Mouse (Mus musculus) lung, embryonic 16.5 days (tissue): ENCODE measurements around the gene Papln. TPM values are rescaled to one million over a fixed set of nuclear protein-coding genes. Genes with fewer than 3 reads are reported as not detected.

Source experiments
- ATAC-seq: fragments of 200-750 bp; cut with Nextera tagmentation; 2 replicates; pipeline ENCODE4 v1.8.0; 2017; ENCODE audit warnings: low read depth, mild to moderate bottlenecking, moderate library complexity
- H3K27ac ChIP-seq: fragments of 300-500 bp; sonication (generic); 2 replicates; pipeline ENCODE4 v1.5.1; 2014; ENCODE audit warnings: mild to moderate bottlenecking, control low read depth, low read length
- H3K27me3 ChIP-seq: fragments of 300-500 bp; sonication (generic); 2 replicates; pipeline ENCODE4 v1.6.1; 2014; ENCODE audit warnings: low read depth, low read length, mixed read lengths; ENCODE audit not compliant: control insufficient read depth, insufficient read depth
- H3K36me3 ChIP-seq: fragments of 300-500 bp; sonication (generic); 2 replicates; pipeline ENCODE4 v1.6.1; 2014; ENCODE audit warnings: low read length; ENCODE audit not compliant: control insufficient read depth, insufficient read depth
- H3K4me1 ChIP-seq: fragments of 300-500 bp; sonication (generic); replicated peaks from 2 replicates; pipeline ENCODE4 v1.6.1; 2014; ENCODE audit warnings: low read length, mixed read lengths; ENCODE audit not compliant: control insufficient read depth, insufficient read depth
- H3K4me2 ChIP-seq: fragments of 300-500 bp; sonication (generic); 2 replicates; pipeline ENCODE4 v1.6.1; 2014; ENCODE audit warnings: low read depth, low read length, control low read depth
- H3K4me3 ChIP-seq: fragments of 300-500 bp; sonication (generic); 2 replicates; pipeline ENCODE4 v1.5.1; 2014; ENCODE audit warnings: mild to moderate bottlenecking, low read length, control low read depth
- H3K9ac ChIP-seq: fragments of 300-500 bp; sonication (generic); 2 replicates; pipeline ENCODE4 v1.6.1; 2014; ENCODE audit warnings: low read length, control low read depth
- H3K9me3 ChIP-seq: fragments of 300-500 bp; sonication (generic); 2 replicates; pipeline ENCODE4 v1.6.1; 2016; ENCODE audit warnings: low read length; ENCODE audit not compliant: control insufficient read depth
- WGBS: fragments of 180-500 bp; shearing (Covaris S2); extraction: QIAGEN DNeasy Blood & Tissue Kit; methylation state at CpG from one replicate; pipeline ENCODE4 v1.1.7; 2014; 5-methylcytosine and 5-hydroxymethylcytosine counted together
- polyA plus RNA-seq: library from polyadenylated mRNA; unstranded; fragments of >200 nt; fragmentation: Nextera tagmentation; extraction: Ambion mirVana; gene quantifications from 2 replicates; pipeline ENCODE4 v1.2.1, GENCODE M21; 2015

The Papln gene
- polyA plus RNA-seq, 1 experiment from 2014 or later: 1.3 TPM

- H3K9me3 ChIP-seq: no peaks in the 10 kb centered on the region
- peak; percentile 32 for ATAC-seq
- peak overlapping the region; percentile 67 for H3K4me2 ChIP-seq
- no peaks in the 10 kb centered on the region for H3K27me3 ChIP-seq
- peaks cover 19% of the 10 kb centered on the region for H3K4me1 ChIP-seq
- H3K4me3 ChIP-seq: peak overlapping the region; percentile 41
- no peak overlapping the region for H3K27ac ChIP-seq
- peak overlapping the region; percentile 32 for H3K9ac ChIP-seq
- WGBS: 2% methylated on average over 14 of the region's 14 CpGs
- H3K36me3 ChIP-seq: no peaks in the 10 kb centered on the region
Measured at GRCm38 (mm10) chr12:83764044-83764365, 571 bp downstream of the Papln start.

DNA sequence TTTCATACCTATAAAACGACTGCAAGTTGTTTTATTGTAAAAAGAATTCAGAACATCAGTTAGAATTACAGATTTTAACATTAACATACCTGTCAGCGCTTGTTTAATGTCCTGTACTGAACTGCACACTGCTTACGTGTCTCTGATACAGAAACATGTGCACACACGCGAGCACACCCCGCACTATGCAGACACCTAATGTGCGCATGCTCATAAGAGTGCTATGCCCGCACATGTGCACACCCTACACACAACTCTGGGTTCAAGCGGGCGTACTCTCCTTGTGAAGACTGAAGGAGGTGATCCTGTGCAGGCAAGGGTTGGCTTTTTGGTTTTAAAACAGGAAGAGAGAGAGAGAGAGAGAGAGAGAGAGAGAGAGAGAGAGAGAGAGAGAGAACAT, 1.1 kb downstream of the Papln start:
- ATAC-seq: no peak
- whole genome bisulfite sequencing: 68% methylated on average over 10 of the region's 10 CpGs
- H3K4me2 ChIP-seq: peak overlapping the region; percentile 67

DNA sequence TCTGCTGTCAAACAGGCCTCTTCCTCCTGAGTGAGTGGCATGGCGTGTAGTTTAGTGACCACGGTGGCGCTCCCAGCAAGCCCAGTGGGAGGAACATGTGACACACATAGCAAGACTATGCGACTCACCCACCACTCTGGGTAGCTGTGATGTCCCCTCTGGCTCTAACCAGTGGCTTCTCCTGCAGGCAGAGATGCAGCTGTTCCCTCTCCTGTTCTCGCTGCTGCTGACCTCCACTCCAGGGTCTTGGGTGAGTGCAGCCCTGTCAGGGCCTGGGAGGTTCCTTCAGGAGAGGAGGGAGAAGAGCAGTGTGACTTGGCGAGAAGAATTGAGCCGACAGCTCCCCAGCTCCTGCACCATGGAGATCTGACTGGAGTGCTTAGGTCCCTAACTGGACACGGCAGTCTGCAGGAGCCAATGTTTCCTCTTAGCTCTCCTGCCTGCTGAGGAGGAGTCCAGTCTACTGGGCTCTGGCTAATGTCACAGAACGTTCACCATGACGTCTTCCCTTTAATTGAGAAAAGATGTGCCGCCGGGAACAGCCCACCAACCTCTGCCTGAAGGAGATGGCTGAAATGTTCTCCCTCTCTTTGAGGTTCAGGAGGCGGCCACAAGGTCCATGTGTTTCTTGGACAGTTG, 2.6 kb downstream of the Papln start:
- H3K9ac ChIP-seq: no peak overlapping the region
- 76% methylated on average over 13 of the region's 13 CpGs for WGBS
- H3K9me3 ChIP-seq: no peaks in the 10 kb centered on the region
- H3K4me1 ChIP-seq: peaks cover 32% of the 10 kb centered on the region
- H3K36me3 ChIP-seq: no peaks in the 10 kb centered on the region
- no peak overlapping the region for H3K4me3 ChIP-seq
- no peaks in the 10 kb centered on the region for H3K27me3 ChIP-seq
- no peak for ATAC-seq
- no peak overlapping the region for H3K27ac ChIP-seq
- H3K4me2 ChIP-seq: no peak overlapping the region

More for the DNA sequence above, 1.1 kb downstream of the Papln start:
- H3K27me3 ChIP-seq: no peaks in the 10 kb centered on the region
- no peak overlapping the region for H3K27ac ChIP-seq
- H3K4me1 ChIP-seq: peaks cover 22% of the 10 kb centered on the region
- no peaks in the 10 kb centered on the region for H3K36me3 ChIP-seq
- no peaks in the 10 kb centered on the region for H3K9me3 ChIP-seq
- H3K9ac ChIP-seq: no peak overlapping the region
- H3K4me3 ChIP-seq: no peak overlapping the region

GRCm38 (mm10) chr12:83767833-83768232, 4.4 kb downstream of the Papln start:
- H3K9ac ChIP-seq: no peak overlapping the region
- H3K27me3 ChIP-seq: no peaks in the 10 kb centered on the region
- H3K4me3 ChIP-seq: no peak overlapping the region
- 70% methylated on average over 8 of the region's 9 CpGs for WGBS
- H3K27ac ChIP-seq: no peak overlapping the region
- ATAC-seq: no peak
- H3K4me1 ChIP-seq: peaks cover 26% of the 10 kb centered on the region
- no peak overlapping the region for H3K4me2 ChIP-seq
- H3K36me3 ChIP-seq: no peaks in the 10 kb centered on the region
- no peaks in the 10 kb centered on the region for H3K9me3 ChIP-seq

- Histone ChIP-seq H3K27me3 (no peaks in the 10 kb centered on the region), H3K36me3 (no peaks in the 10 kb centered on the region), H3K4me2 (no peak overlapping the region), H3K9me3 (no peaks in the 10 kb centered on the region), H3K4me3 (no peak overlapping the region), H3K4me1 (peaks cover 22% of the 10 kb centered on the region), H3K9ac (no peak overlapping the region), H3K27ac (no peak overlapping the region)
- no peak for ATAC-seq
- 64% methylated on average over 14 of the region's 14 CpGs for WGBS
Measured at GRCm38 (mm10) chr12:83768235-83768899, 4.9 kb downstream of the Papln start.

DNA sequence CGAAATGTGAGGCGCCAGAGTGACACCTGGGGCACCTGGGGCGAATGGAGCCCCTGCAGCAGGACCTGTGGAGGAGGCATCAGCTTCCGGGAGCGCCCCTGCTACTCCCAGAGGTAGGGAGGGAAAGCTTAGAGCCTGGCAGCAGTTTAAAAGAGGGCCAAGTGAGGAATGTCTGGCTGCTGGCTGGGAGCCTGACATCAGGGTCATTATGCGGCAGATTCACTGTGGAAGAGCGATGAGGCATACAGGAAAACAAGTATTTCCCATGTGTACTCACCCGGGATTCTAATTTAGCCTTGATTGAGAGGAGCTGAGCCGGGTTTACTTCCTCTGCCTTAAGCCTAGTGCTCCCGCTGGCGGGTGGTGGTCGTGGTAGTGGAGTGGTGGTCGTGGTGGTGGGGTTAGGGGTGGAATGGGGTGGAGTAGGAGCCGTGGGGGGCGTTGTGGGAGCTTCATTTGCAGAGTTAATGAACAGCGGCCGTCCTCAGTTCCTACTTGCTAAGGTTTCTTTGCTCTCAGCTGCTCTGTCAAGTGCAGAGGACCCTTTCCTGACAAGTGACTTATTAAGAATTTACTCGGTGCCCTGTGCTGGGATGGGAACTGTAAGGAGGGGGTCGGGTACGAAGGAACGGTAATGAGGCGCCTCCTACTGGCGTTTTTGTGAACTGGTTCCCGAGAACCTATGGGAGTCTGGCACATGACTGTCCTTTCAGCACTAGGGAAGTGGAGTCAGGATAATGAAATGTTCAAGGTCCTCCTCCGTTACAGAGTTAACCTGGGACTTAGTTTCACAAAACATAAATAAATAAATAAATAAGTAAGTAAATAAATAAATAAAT, 7.2 kb downstream of the Papln start:
- H3K9ac ChIP-seq: no peak overlapping the region
- H3K9me3 ChIP-seq: no peaks in the 10 kb centered on the region
- no peak overlapping the region for H3K4me3 ChIP-seq
- 3% methylated on average over 25 of the region's 25 CpGs for WGBS
- peak; percentile 56; the same call in 1 of the 2 replicates for ATAC-seq
- peak overlapping the region; percentile 53 for H3K4me2 ChIP-seq
- H3K36me3 ChIP-seq: no peaks in the 10 kb centered on the region
- no peaks in the 10 kb centered on the region for H3K27me3 ChIP-seq
- H3K27ac ChIP-seq: no peak overlapping the region
- H3K4me1 ChIP-seq: peaks cover 12% of the 10 kb centered on the region

GRCm38 (mm10) chr12:83775621-83776020, 12.2 kb downstream of the Papln start:
- Histone ChIP-seq H3K36me3 (no peaks in the 10 kb centered on the region), H3K9ac (no peak overlapping the region), H3K27ac (no peak overlapping the region), H3K27me3 (no peaks in the 10 kb centered on the region), H3K4me3 (no peak overlapping the region), H3K4me1 (peaks cover 2% of the 10 kb centered on the region), H3K9me3 (no peaks in the 10 kb centered on the region), H3K4me2 (no peak overlapping the region)
- 68% methylated on average over 12 of the region's 12 CpGs for WGBS
- ATAC-seq: no peak

GRCm38 (mm10) chr12:83776766-83777165, 13.3 kb downstream of the Papln start:
- 72% methylated on average over 7 of the region's 7 CpGs for WGBS
- no peak overlapping the region for H3K9ac ChIP-seq
- ATAC-seq: no peak

GRCm38 (mm10) chr12:83780181-83780580, 16.7 kb downstream of the Papln start:
- WGBS: 76% methylated on average over 3 of the region's 3 CpGs
- no peak overlapping the region for H3K4me2 ChIP-seq
- ATAC-seq: no peak

More at GRCm38 (mm10) chr12:83776766-83777165, 13.3 kb downstream of the Papln start:
- no peak overlapping the region for H3K4me3 ChIP-seq
- no peak overlapping the region for H3K27ac ChIP-seq
- H3K4me1 ChIP-seq: no peaks in the 10 kb centered on the region
- H3K27me3 ChIP-seq: no peaks in the 10 kb centered on the region
- H3K36me3 ChIP-seq: no peaks in the 10 kb centered on the region
- no peak overlapping the region for H3K4me2 ChIP-seq
- H3K9me3 ChIP-seq: no peaks in the 10 kb centered on the region

More at GRCm38 (mm10) chr12:83780181-83780580, 16.7 kb downstream of the Papln start:
- Histone ChIP-seq H3K27me3 (no peaks in the 10 kb centered on the region), H3K9ac (no peak overlapping the region), H3K4me1 (no peaks in the 10 kb centered on the region), H3K27ac (no peak overlapping the region), H3K36me3 (no peaks in the 10 kb centered on the region), H3K4me3 (no peak overlapping the region), H3K9me3 (no peaks in the 10 kb centered on the region)
